Mouse (Mus musculus) brain, embryonic 14.5 days (tissue): ENCODE measurements around the gene Epha5.

Source experiments
- CTCF ChIP-seq: fragments of 200-500 bp; IDR thresholded peaks from 2 replicates; pipeline ENCODE4 v1.5.1; 2012; ENCODE audit warnings: inconsistent platforms, mild to moderate bottlenecking, moderate library complexity, borderline replicate concordance; ENCODE audit not compliant: insufficient read depth, insufficient read length; ENCODE audit errors: extremely low read depth
- POLR2A ChIP-seq: fragments of 200-500 bp; IDR thresholded peaks from 2 replicates; pipeline ENCODE4 v1.6.1; 2012; ENCODE audit warnings: mild to moderate bottlenecking, inconsistent platforms, borderline replicate concordance; ENCODE audit not compliant: poor library complexity, insufficient read depth, insufficient read length, severe bottlenecking; ENCODE audit errors: extremely low read depth

DNA sequence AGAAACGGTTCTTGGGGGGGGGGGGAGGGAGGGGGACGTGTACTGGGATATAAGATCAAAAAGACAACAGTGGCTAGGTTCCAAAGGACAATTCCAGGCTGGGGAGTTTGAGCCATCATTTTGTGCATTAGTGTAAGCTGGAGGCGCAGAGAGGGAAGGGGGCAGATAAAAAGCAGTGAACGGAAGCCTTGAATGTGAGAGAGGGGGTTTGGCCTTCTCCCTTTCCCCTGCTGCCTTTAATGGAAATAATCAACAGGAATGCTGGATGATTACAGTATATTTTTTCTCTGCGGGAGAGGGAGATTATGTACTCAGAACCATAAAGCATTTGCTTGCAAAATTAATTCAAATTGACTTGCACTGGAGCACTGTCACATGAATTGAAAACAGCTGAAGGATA lies 51.8 kb downstream of the Epha5 start:
- TF ChIP-seq POLR2A, result no peak
- TF ChIP-seq CTCF, result no peak
